Mouse (Mus musculus): ENCODE measurements at regions not wholly inside any gene's neighbourhood (a gene's known extent, or its start where the extent isn't known, plus 50 kb on each side); places are given as distances from the start of the nearest gene placed in this dataset.

GRCm38 (mm10) chrX:99592980-99593379, 121.9 kb upstream of the Pja1 start:
- DNase-seq, result no peak

DNA sequence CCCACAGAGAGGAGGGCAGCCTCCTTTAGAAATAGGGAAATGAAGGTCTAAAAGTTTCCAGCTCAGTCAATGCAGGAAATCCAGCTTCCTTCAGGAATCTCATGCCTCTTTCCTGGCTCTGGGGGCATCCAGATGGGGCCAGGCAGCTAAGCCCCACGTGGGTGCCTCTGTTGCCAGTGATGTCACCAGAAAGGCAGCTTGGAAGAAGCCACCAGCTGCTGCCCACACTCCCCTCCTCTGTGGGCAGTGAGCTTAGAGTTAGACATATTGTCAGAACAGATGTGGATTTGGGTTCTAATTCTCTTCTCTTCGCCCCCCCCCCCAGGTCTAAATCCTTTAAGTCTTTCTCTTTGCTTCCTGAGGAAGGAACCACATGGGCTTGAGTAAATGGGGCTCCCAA, 116.2 kb upstream of the Pja1 start:
- DNase-seq, result no peak

- DNase-seq, result no peak
These were observed 115.2 kb upstream of the Pja1 start for GRCm38 (mm10) chrX:99586282-99586681.

DNA sequence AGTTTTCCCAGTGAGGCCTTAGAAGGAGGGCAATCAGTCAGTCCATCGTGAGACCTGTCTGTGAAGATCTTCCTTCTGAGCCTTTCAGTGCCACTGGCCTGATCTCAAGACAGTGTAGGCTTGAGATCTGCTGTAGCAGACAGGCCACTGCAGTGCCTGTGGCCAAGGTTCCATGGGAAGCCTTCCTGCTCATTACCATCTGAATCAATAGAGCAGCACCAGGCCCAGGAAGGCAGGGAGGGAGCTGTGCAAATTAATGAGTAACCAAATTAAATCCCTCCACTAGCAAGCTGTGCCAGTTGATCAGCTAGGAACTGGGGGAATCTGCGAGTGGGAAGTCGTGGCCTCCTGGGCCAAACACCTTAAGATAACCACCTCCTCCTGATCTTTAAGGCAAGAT, 114.6 kb upstream of the Pja1 start:
- DNase-seq, result no peak

- no peak for DNase-seq
These were observed 111.5 kb upstream of the Pja1 start for GRCm38 (mm10) chrX:99582611-99583010.

- DNase-seq, result no peak
These were observed 110.8 kb upstream of the Pja1 start for GRCm38 (mm10) chrX:99581632-99582466.

DNA sequence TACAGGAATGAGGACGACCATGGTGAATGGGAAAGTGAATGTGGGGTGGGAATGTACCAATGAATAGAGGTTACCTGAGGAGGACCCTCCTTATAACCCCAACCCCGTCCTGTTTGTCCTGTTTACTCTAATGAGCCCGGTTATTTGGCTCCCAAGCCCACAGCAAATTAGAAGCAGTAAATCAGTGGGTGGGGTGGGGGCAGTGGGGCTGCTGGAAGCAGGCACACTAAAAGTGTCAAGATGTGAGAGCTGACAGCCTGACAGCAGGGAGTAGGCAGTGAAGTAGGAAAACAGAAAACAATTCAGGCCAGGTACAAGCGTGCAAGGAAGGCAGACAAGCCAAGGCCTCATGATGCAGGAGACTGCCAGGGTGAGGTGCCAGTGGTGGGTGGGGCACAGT, 108.1 kb upstream of the Pja1 start:
- DNase-seq, result no peak

- DNase-seq, result no peak
These were observed 107.7 kb upstream of the Pja1 start for GRCm38 (mm10) chrX:99578796-99579195.

DNA sequence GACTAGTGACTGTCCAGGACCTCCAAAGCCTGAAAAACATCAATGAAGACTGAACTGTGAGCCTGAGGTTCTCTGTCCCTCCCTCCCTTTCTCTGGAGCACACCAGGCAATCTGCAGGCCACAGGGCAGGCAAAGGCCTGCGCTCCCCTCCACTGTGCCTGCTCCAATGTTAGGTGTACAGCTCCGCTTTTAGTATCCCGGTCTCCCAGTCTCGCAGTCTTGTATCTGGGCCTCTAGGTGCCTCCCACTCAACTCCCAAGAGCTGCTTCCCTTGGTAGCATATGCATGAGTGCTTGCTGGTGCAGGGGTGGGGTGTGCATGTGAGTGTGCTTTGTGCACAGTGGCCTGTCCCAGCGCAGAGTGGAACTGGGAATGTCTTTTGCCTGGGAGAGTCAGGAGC, 104.0 kb upstream of the Pja1 start:
- DNase-seq, result no peak

- DNase-seq, result peak; percentile 70
These were observed 103.5 kb upstream of the Pja1 start for GRCm38 (mm10) chrX:99574441-99575103.

GRCm38 (mm10) chrX:99570161-99570560, 99.1 kb upstream of the Pja1 start:
- DNase-seq, result peak; percentile 59

- no peak for DNase-seq
These were observed 97.2 kb upstream of the Pja1 start for GRCm38 (mm10) chrX:99568244-99568643.

GRCm38 (mm10) chrX:99567367-99568164, 96.5 kb upstream of the Pja1 start:
- DNase-seq, result peak; percentile 55

- DNase-seq, result peak; percentile 17
These were observed 90.9 kb upstream of the Pja1 start for GRCm38 (mm10) chrX:99561995-99562394.

- peak; percentile 57 for DNase-seq
These were observed 89.6 kb upstream of the Pja1 start for GRCm38 (mm10) chrX:99560699-99561098.

- no peak for DNase-seq
These were observed 85.8 kb upstream of the Pja1 start for GRCm38 (mm10) chrX:99556876-99557354.

- no peak for DNase-seq
These were observed 85.1 kb upstream of the Pja1 start for GRCm38 (mm10) chrX:99555976-99556781.

- no peak for DNase-seq
These were observed 81.7 kb upstream of the Pja1 start for GRCm38 (mm10) chrX:99552778-99553177.

DNA sequence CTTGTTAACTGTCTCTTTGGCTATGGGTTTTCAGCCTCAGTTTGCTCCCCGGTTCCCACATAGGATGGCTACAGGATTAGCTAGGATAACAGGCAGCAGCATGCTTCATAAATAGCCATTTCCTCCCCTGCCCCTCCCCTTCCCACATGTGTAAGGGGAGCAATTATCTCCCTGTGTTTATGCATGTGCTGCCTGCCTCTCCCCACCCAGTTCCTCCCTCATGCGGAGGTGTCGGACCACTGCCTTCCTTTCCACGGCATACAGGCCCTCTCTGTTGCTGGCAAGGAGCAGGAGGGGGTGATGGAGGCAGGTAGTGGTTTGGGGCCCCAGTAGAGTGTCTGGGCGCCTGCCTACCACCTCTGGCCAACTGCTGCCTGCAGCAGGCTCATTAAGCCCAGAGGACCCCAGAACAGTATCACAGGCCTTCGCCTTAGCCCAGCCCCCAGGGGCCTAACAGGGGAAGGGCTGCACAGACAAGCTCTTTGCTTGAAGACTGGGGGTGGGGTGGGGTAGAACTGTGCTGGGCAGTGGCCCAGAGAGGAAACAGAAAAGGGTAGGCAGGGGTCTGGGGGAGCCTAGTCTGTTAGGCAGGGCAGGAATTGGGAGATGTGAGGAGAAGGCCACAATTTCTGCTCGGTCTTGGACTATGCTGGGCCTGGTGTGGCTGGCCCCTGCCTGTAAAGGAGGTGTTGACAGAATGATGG, 79.1 kb upstream of the Pja1 start:
- no peak for DNase-seq

- DNase-seq, result no peak
These were observed 77.4 kb upstream of the Pja1 start for GRCm38 (mm10) chrX:99548284-99549019.

DNA sequence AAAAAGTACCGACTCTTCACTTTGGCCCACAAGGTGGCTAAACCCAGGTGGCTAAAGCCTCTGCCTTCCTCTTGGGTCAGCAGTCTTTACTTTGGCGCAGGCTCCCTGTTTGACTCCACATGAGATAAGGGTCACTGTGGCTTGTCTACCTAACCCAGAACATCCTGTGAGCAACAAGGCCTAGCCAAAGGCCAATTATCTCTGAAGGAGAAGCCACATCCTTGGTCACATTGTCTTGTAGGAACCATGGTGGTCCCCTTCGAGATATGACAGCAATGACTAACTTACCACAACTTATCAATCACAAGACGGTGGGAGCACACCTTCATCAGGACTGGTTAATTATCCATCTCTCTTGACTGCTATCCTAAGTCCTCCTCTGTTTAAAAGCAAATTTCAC, 73.3 kb upstream of the Pja1 start:
- DNase-seq, result no peak

Measured in lung, postnatal 10 days (tissue).